Mouse (Mus musculus): ENCODE data around the gene Psmd9.
A peak's percentile ranks its signal among the peaks of the same experiment; 100 is the strongest.
"Not testable (repeated sequence)": the region's sequence is repeated elsewhere in the genome, so short reads cannot be mapped to it uniquely, and the experiment has no call there.

The Psmd9 gene

GRCm38 (mm10) chr5:123195500-123196000 is 26.3 kb downstream of the Psmd9 start:
- DNase-seq, result no peak

- no peak for DNase-seq
These were observed 27.5 kb downstream of the Psmd9 start for GRCm38 (mm10) chr5:123196746-123197145.

- no peak for DNase-seq
These were observed 29.3 kb downstream of the Psmd9 start for GRCm38 (mm10) chr5:123198523-123198922.

- not testable (repeated sequence) for DNase-seq
These were observed 31.8 kb downstream of the Psmd9 start for GRCm38 (mm10) chr5:123200816-123201522.

GRCm38 (mm10) chr5:123201523-123201892 is 32.3 kb downstream of the Psmd9 start:
- DNase-seq, result no peak

- DNase-seq, result no peak
These were observed 32.8 kb downstream of the Psmd9 start for GRCm38 (mm10) chr5:123201987-123202386.

GRCm38 (mm10) chr5:123202771-123203170 is 33.6 kb downstream of the Psmd9 start:
- not testable (repeated sequence) for DNase-seq

GRCm38 (mm10) chr5:123203591-123203990 is 34.4 kb downstream of the Psmd9 start:
- DNase-seq, result not testable (repeated sequence)

GRCm38 (mm10) chr5:123222346-123223050 is 53.3 kb downstream of the Psmd9 start:
- not testable (repeated sequence) for DNase-seq

- DNase-seq, result no peak
These were observed 53.8 kb downstream of the Psmd9 start for GRCm38 (mm10) chr5:123223051-123223410.

- DNase-seq, result not testable (repeated sequence)
These were observed 54.6 kb downstream of the Psmd9 start for GRCm38 (mm10) chr5:123223861-123224260.

- DNase-seq, result no peak
These were observed 57.6 kb downstream of the Psmd9 start for GRCm38 (mm10) chr5:123226851-123227250.

- peak; percentile 93 for DNase-seq
These were observed 58.7 kb downstream of the Psmd9 start for GRCm38 (mm10) chr5:123227762-123228523.

GRCm38 (mm10) chr5:123228524-123228922 is 59.3 kb downstream of the Psmd9 start:
- no peak for DNase-seq

- no peak for DNase-seq
These were observed 60.1 kb downstream of the Psmd9 start for GRCm38 (mm10) chr5:123229296-123229695.

- no peak for DNase-seq
These were observed 63.0 kb downstream of the Psmd9 start for GRCm38 (mm10) chr5:123232180-123232579.

- DNase-seq, result peak; percentile 92
These were observed 66.5 kb downstream of the Psmd9 start for GRCm38 (mm10) chr5:123235731-123236130.

GRCm38 (mm10) chr5:123236426-123236825 is 67.2 kb downstream of the Psmd9 start:
- DNase-seq, result no peak

GRCm38 (mm10) chr5:123239501-123239900 is 70.3 kb downstream of the Psmd9 start:
- DNase-seq, result no peak

GRCm38 (mm10) chr5:123245518-123245917 is 76.3 kb downstream of the Psmd9 start:
- DNase-seq, result peak; percentile 48

- DNase-seq, result no peak
These were observed 82.2 kb downstream of the Psmd9 start for GRCm38 (mm10) chr5:123251390-123251789.

GRCm38 (mm10) chr5:123251834-123252233 is 82.6 kb downstream of the Psmd9 start, which contains the start of gene Wdr66:
Gene Wdr66 (plus strand): TSS chr5:123252102.
- DNase-seq, result peak; percentile 59
